Mouse (Mus musculus): ENCODE measurements around the gene Nosip. TPM values are rescaled to one million over a fixed set of nuclear protein-coding genes. Genes with fewer than 3 reads are reported as not detected.

The Nosip gene
- polyA plus RNA-seq (2012; rRNA removed), result 34.9 and 38.4 TPM in 2 replicates

GRCm38 (mm10) chr7:45062239-45062835 is at the start of gene Nosip, which contains the start of gene Prrg2:
TSS of gene Nosip (plus strand) at chr7:45062429.
TSS of gene Prrg2 (minus strand) at chr7:45062677.

GRCm38 (mm10) chr7:45015957-45016612 is 46.1 kb upstream of the Nosip start, which contains the start of gene Scaf1:
TSS of gene Scaf1 (minus strand) at chr7:45016363.

GRCm38 (mm10) chr7:45017242-45018061 is 44.8 kb upstream of the Nosip start, which contains the start of gene Rras:
TSS of gene Rras (plus strand) at chr7:45017961.

GRCm38 (mm10) chr7:45052862-45053116 is 9.4 kb upstream of the Nosip start, which contains the start of gene Prr12:
TSS of gene Prr12 (minus strand) at chr7:45052881.

GRCm38 (mm10) chr7:45092048-45092447 is 29.8 kb downstream of the Nosip start, which contains the start of gene Rcn3:
TSS of gene Rcn3 (minus strand) at chr7:45092221.

GRCm38 (mm10) chr7:45103652-45104180 is 41.5 kb downstream of the Nosip start, which contains the start of gene Fcgrt:
TSS of gene Fcgrt (minus strand) at chr7:45103851.

GRCm38 (mm10) chr7:45124224-45125143 is 62.3 kb downstream of the Nosip start, which contains the start of gene Rps11:
TSS of gene Rps11 (minus strand) at chr7:45124439.

Other genes with a start within 250 kb of the Nosip start
- gene Nup62, start 246.3 kb upstream of the Nosip start, polyA plus RNA-seq (2012; rRNA removed), result 35.4 and 38.0 TPM in 2 replicates
- 1.5 and 4.5 TPM in 2 replicates for gene Il4i1, start 246.0 kb upstream of the Nosip start, polyA plus RNA-seq (2012; rRNA removed)
- 166 and 337 TPM in 2 replicates for gene Atf5, start 245.8 kb upstream of the Nosip start, polyA plus RNA-seq (2012; rRNA removed)
- 92.9 and 317 TPM in 2 replicates for gene Akt1s1, start 213.4 kb upstream of the Nosip start, polyA plus RNA-seq (2012; rRNA removed)
- gene Tbc1d17, start 213.3 kb upstream of the Nosip start, polyA plus RNA-seq (2012; rRNA removed), result 50.9 and 54.2 TPM in 2 replicates
- 25.5 and 34.7 TPM in 2 replicates for gene Pnkp, start 205.3 kb upstream of the Nosip start, polyA plus RNA-seq (2012; rRNA removed)
- gene Ptov1, start 192.6 kb upstream of the Nosip start, polyA plus RNA-seq (2012; rRNA removed), result 136 and 176 TPM in 2 replicates
- 129 and 224 TPM in 2 replicates for gene Med25, start 169.7 kb upstream of the Nosip start, polyA plus RNA-seq (2012; rRNA removed)
- 47.7 and 54.0 TPM in 2 replicates for gene Fuz, start 166.3 kb upstream of the Nosip start, polyA plus RNA-seq (2012; rRNA removed)
- gene Ap2a1, start 132.9 kb upstream of the Nosip start, polyA plus RNA-seq (2012; rRNA removed), result 46.2 and 50.4 TPM in 2 replicates
- not detected in 2 replicates for gene Tsks, start 119.2 kb upstream of the Nosip start, polyA plus RNA-seq (2012; rRNA removed)
- gene Cpt1c, start 87.6 kb upstream of the Nosip start, polyA plus RNA-seq (2012; rRNA removed), result 8.3 and 10.7 TPM in 2 replicates
- 35.4 and 37.3 TPM in 2 replicates for gene Prmt1, start 75.9 kb upstream of the Nosip start, polyA plus RNA-seq (2012; rRNA removed)
- gene Irf3, start 64.8 kb upstream of the Nosip start, polyA plus RNA-seq (2012; rRNA removed), result 42.0 and 48.4 TPM in 2 replicates
- 15.0 and 16.7 TPM in 2 replicates for gene Bcl2l12, start 63.7 kb upstream of the Nosip start, polyA plus RNA-seq (2012; rRNA removed)
- 39.9 and 41.0 TPM in 2 replicates for gene Scaf1, start 46.1 kb upstream of the Nosip start, polyA plus RNA-seq (2012; rRNA removed)
- gene Rras, start 44.5 kb upstream of the Nosip start, polyA plus RNA-seq (2012; rRNA removed), result 83.5 and 105 TPM in 2 replicates
- gene Prr12, start 9.5 kb upstream of the Nosip start, polyA plus RNA-seq (2012; rRNA removed), result 6.7 and 6.9 TPM in 2 replicates
- gene Prrg2, start 248 bp downstream of the Nosip start, polyA plus RNA-seq (2012; rRNA removed), result 87.1 and 134 TPM in 2 replicates
- 91.6 and 110 TPM in 2 replicates for gene Rcn3, start 29.8 kb downstream of the Nosip start, polyA plus RNA-seq (2012; rRNA removed)
- 25.6 and 32.7 TPM in 2 replicates for gene Fcgrt, start 41.4 kb downstream of the Nosip start, polyA plus RNA-seq (2012; rRNA removed)
- 64.2 and 69.2 TPM in 2 replicates for gene Rps11, start 62.0 kb downstream of the Nosip start, polyA plus RNA-seq (2012; rRNA removed)
- gene Rpl13a, start 66.3 kb downstream of the Nosip start, polyA plus RNA-seq (2012; rRNA removed), result 383 and 516 TPM in 2 replicates
- gene Gm45713, start 73.8 kb downstream of the Nosip start, polyA plus RNA-seq (2012; rRNA removed), result 0.29 TPM in 1 of 2 replicates, not detected in the other
- 13.0 and 17.0 TPM in 2 replicates for gene Flt3l, start 74.0 kb downstream of the Nosip start, polyA plus RNA-seq (2012; rRNA removed)
- gene Pih1d1, start 91.9 kb downstream of the Nosip start, polyA plus RNA-seq (2012; rRNA removed), result 20.8 and 21.0 TPM in 2 replicates
- gene Aldh16a1, start 92.2 kb downstream of the Nosip start, polyA plus RNA-seq (2012; rRNA removed), result 28.8 and 40.0 TPM in 2 replicates
- 0.02 TPM in 1 of 2 replicates, not detected in the other for gene Slc17a7, start 101.5 kb downstream of the Nosip start, polyA plus RNA-seq (2012; rRNA removed)
- 0.05 TPM in 1 of 2 replicates, not detected in the other for gene Gfy, start 117.1 kb downstream of the Nosip start, polyA plus RNA-seq (2012; rRNA removed)
- gene Pth2, start 118.6 kb downstream of the Nosip start, polyA plus RNA-seq (2012; rRNA removed), result not detected in 2 replicates
- 0.10 TPM in 1 of 2 replicates, not detected in the other for gene Ccdc155, start 142.5 kb downstream of the Nosip start, polyA plus RNA-seq (2012; rRNA removed)
- 12.6 and 13.9 TPM in 2 replicates for gene Dkkl1, start 149.7 kb downstream of the Nosip start, polyA plus RNA-seq (2012; rRNA removed)
- 10.2 and 10.8 TPM in 2 replicates for gene Tead2, start 153.3 kb downstream of the Nosip start, polyA plus RNA-seq (2012; rRNA removed)
- 6.6 and 13.4 TPM in 2 replicates for gene Cd37, start 176.7 kb downstream of the Nosip start, polyA plus RNA-seq (2012; rRNA removed)
- gene Slc6a16, start 178.7 kb downstream of the Nosip start, polyA plus RNA-seq (2012; rRNA removed), result 0.04 TPM in 1 of 2 replicates, not detected in the other
- not detected in 2 replicates for gene Slc6a21, start 215.1 kb downstream of the Nosip start, polyA plus RNA-seq (2012; rRNA removed)

Measured in stomach, adult 2 months (tissue).